Mouse (Mus musculus) erythroblast, embryonic 14.5 days (primary cell): ENCODE measurements around the gene Efs.

ENCODE experiments used
- GATA1 ChIP-seq: IDR thresholded peaks from 2 replicates; pipeline ENCODE4 v1.6.1; 2012; ENCODE audit warnings: low read length, inconsistent platforms, mixed read lengths
- TAL1 ChIP-seq: IDR thresholded peaks from 3 replicates; pipeline ENCODE4 v1.6.1; 2012; ENCODE audit warnings: low read length, inconsistent platforms, mixed read lengths

DNA sequence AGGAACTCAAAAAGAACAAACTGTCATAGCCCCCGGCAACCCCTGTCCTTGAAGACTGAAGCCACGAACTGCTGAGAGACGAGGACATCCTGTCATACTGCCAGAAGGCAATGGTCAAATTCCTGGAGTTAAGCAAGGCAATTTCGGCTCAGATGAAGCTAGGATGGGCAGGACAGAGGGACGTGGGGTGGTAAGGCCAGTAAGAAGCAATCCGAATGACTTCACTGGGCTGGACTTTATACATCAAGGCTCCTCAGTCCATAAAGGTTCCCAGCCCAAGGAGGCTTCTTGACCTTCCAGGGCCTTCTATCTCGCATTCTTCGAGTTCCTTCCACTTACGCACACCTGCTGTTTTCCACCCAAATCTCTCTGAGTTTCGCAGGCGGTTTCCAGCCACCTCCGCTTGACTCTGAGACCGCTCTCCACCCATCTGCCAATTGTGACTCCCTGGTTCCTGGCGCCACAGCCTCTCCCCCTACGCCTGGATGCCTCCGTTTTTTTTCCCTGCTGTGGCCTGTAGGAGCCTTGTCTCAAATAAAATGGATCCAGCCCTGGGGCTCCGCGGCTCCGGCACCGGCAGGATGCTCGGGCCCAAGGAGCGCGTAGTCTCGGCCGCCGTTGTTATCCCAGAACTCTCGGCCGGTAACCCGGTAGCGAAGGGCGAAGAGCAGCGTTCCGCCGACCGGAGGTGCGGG, 49.9 kb downstream of the Efs start:
- no peak for TF ChIP-seq TAL1
- TF ChIP-seq GATA1, result no peak
